Mouse (Mus musculus): ENCODE results near the gene Ahsg.
A peak's percentile ranks its signal among the peaks of the same experiment; 100 is the strongest.

Gene Ahsg

DNA sequence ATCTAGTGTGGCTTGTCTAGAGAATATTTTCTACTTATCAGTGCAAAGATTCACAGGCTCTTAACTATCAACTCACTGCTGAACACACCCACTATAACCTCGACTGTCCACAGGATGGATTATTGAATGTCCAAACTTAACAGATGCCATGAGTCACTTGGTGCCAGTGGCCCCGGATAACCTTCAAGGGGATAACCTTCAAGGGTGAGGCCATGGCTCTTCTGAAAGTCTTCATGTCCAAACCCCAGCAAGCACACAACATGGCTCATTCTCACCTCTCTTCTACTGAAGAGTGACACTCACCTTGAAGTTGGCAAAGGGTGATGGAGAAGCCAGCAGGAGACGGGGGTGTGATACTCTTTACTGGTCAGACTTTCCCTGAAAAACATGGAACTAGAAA is 4.4 kb upstream of the Ahsg start:
- DNase-seq (ENCODE audit: inconsistent age in 2 of 2, low spot score in 1 of 2) = peak; percentile 52 to 87

DNA sequence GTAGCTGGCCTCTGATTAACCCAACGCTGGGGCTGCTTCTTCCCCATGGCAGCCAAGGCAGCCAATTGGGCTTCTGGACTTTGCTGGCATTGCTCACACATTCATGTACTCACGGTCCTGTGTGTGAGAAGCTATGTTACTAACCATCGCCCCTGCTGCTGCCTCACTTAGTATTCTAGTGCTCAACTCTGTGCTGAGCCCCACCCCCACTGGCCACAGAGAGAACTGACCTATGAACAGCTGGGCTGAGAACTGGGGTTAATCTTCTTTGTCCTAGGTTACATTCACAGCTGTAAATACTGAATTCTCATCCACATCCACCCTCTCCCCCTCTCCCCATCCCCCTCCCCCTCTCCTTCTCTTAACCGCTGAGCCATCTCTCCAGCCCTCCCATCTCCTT is 2.2 kb upstream of the Ahsg start:
- DNase-seq (ENCODE audit: inconsistent age in 2 of 2, low spot score in 1 of 2) = no peak

DNA sequence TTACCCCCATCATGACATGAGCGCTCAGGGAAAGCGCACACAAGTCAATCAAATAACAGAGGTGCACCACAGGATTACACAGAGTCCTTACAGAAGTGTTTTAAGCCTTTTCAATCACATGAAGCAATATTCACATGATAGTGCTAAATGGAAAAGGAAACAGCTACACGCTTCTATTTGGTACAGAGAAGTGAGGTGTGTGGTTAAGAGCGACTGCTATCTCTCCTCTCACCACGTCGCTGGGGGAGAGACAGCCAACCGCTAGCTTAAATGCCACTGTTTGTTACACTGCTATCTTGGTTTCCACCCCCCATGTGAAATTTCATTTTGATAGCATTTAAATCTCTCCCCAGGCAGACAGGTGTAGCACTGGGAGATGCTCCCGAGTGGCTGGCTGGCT is 1.4 kb upstream of the Ahsg start:
- no peak for DNase-seq (ENCODE audit: inconsistent age in 2 of 2, low spot score in 1 of 2)

DNA sequence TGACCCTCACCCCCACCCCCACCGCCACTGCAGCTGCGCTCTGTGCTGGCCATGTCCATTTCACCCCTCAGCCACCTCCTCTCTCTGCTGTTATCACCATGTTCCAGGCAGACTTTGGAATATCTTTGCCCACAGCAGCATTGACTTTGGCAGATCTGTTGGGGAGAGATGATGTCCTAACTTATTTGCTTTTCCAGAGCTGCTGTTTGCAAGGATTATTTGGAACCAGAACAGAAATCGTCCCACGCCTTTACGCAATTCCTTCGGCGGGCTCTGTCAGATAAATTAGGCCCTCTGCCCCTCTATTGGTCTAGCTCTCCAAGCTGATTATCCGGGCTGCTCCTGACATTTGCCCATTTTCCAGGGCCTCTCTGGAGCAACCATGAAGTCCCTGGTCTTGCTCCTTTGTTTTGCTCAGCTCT is 667 bp downstream of the Ahsg start:
- DNase-seq (ENCODE audit: inconsistent age in 2 of 2, low spot score in 1 of 2) = no peak

DNA sequence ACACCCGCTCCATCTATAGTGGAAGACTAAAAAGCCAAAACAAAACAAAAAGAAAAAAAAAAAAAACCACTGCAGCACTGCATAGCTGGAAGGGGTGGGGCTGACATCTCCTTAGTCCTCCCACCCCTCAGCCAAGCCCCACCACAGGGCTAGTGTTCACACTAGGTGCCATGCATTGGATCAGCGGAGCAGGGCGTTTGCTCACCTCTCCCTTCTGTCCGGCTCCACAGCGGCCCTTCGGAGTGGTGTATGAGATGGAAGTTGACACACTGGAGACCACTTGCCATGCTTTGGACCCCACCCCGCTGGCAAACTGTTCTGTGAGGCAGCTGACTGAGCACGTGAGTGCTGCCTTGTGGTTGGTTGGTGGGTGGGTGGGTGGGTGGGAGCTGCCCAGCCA is 3.0 kb downstream of the Ahsg start:
- no peak for DNase-seq (ENCODE audit: inconsistent age in 2 of 2, low spot score in 1 of 2)

DNA sequence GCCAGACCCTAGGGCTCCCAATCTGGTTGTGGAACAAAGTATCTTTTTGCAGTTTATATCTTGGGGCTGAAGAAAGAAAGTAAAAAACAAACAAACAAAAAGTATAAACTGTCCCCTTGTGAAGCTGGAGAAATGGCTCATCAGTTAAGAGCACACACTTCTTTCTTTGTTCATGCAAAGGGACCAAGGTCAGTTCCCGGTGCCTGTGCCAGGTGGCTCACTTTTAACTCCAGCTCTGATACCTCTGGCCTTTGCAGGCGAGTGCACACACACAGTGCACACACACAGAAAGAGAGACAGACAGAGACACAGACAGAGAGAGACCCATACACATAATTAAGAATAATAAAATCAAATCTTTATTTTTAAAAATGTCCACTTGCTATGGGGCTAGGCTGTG is 5.5 kb downstream of the Ahsg start:
- peak; percentile 64 to 86 for DNase-seq (ENCODE audit: inconsistent age in 2 of 2, low spot score in 1 of 2)

DNA sequence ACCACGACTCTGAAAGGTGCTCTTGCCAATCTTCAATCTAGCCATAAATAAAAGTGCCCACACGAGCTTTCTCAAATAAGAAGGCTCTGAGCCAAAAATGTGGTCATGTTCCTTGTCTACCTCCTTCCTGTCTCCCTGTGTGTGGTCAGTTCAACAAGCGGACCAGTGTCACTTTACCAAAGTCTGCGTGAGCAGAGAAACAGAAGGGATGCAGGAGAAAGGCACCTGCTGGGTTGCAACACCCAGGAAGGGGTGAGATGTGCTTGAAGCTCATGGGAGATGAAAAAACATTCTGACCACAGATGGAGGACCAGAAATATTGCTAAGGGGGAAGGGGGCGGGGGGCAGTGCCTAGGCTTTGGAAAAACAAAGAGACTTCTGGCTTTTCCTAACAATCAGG is 8.3 kb downstream of the Ahsg start:
- no peak for DNase-seq (ENCODE audit: inconsistent age in 2 of 2, low spot score in 1 of 2)

DNA sequence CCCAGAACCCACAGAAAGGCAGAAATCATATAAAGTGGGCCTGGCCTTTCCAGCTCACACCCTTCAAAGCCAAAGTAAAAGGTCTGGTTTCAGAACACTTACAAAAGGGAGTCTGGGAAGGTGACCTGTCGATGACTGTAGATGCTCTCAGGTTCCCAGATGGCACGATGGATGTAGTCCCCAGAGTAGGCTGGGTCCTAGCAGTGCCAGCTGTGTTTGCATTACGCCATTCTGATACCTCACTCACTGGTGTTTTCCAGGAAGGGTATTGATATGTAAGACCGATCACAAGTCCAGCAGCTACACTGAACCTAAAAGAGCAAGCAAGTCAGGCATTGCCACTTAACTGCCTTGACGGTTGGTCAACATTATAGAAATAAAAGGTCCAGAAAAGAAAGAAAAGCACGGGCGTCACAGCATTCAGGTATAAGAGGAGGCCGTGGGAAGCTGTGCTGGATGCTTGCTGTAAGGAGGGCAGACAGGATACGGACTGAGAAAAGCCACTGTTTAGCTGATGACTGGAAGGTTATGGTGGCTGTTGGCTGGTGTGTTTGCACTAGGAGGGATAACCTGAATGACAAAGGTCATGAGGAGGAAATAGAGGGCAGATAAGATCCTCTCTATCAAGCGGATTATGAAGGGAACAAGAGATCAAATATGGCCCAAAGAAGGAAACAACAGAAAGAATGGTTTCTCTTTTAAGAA is 8.9 kb downstream of the Ahsg start:
- DNase-seq (ENCODE audit: inconsistent age in 2 of 2, low spot score in 1 of 2) = no peak

DNA sequence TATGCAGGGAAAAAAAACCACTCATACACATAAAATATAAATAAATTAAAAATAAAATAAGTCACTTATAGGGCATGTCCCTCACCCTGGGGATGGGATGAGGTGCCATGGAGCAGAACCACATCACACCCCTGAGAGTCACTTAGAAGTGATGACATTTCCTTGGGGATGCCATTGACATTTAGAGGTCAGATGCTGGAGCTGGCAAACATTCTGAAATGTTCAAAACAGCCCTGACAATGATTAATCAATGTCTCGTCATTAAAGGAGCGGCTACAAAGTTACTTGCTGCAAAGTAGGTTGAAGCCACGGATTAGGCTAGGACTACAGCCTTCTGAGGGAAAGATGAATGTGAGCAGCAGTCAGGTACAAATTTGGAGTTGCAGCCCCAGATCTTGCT is 10.2 kb downstream of the Ahsg start:
- DNase-seq (ENCODE audit: inconsistent age in 2 of 2, low spot score in 1 of 2) = peak in 1 of 2 experiments; percentile 79

DNA sequence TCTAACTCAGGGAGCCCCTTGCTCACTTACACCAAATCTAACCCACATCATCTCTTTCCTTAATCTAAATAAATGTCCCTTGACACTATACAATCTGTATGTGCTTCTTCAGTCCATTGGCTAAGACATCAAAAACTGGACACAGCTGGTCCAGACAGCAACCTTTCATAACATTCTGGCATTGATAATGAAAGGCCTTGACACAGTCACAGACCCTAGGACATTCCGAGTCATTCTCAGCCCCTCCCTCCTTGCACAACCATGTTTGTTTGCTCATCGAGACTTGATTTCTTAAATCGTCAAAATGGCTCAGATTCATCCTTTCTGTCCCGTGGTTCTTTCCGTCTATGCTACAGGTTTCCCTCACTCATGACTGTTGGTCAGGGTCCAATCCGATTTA is 18.2 kb downstream of the Ahsg start:
- DNase-seq (ENCODE audit: inconsistent age in 2 of 2, low spot score in 1 of 2) = peak in 1 of 2 experiments; percentile 61

DNA sequence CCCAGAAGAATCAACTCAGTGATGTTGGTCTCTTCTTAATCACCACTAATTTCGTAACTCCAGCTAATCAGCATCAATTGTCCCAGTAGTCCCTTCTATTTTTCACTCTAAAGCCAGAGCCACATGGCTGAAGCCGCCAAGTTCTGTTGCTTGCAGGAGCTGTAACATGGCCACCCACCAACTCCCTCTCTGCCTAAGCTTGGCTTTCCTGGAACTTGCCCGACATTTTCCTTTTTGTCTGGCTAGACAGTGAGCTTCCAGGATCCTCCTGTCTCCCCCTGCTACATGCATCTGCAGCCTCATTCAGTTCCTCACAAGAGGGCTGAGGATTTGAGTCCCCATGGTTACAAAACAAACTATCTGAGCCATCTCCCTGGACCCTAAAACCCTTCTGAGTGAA is 20.9 kb downstream of the Ahsg start:
- DNase-seq (ENCODE audit: inconsistent age in 2 of 2, low spot score in 1 of 2) = no peak

DNA sequence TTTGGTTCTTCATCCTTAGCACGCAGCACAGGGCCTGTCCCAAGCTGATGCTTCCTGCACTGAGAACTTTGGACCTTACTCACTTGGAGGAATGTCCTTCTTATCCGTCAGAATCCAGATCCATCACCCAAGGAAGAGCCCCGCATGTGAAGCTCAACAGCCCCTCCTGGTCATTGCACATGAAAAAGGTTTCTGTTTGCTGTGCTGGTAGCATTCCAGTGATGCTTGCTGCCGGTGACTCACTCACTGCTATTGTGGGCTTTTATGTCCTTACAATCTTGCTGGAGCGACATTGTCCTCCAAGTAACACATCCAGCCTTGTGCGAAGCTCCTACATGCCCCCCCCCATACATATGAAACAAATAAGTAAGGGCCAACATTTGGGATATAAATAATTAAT is 21.8 kb downstream of the Ahsg start:
- DNase-seq (ENCODE audit: inconsistent age in 2 of 2, low spot score in 1 of 2) = no peak

DNA sequence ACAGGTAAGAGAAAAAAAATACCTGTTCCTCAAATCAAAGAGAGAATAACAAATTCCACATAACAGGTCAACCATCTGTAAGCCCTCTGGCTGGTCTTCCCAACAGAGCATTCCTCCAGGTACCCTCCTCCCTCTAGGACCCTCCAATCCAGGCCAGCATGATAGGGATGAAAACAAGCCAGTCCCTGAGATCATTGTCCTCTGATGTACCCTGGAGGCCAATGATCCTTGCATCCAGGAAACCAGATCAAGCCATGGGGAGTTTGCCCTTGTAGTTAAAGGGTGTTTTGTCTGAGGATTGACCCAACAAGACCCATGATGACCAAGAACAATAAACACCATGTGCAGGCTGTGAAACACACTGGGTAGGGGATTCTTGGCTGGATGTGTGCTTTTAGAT is 23.2 kb downstream of the Ahsg start:
- no peak for DNase-seq (ENCODE audit: inconsistent age in 2 of 2, low spot score in 1 of 2)

DNA sequence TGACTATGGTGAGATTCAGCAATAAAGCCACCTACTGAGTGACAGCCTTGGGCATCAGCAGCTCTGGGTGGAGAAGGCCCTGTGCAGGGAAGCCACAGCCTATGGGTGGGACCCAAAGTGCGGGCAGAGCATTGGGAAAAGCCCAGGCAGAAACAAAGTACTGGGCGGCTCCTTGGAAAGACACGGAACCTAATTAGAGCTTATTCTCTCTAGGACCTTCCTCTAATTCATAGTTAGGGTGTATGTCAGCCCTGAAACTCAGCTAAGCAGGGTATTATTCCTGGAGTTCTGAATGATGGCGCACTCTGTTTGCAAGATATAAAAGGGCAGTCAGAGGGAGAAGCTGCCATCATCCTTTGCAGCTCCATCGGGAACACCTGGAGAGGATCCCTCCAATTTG is 27.0 kb downstream of the Ahsg start, which contains the start of gene Fetub:
Fetub (plus strand) TSS at position 301 of the 400 bp plus-strand sequence.
- DNase-seq (ENCODE audit: inconsistent age in 2 of 2, low spot score in 1 of 2) = no peak

DNA sequence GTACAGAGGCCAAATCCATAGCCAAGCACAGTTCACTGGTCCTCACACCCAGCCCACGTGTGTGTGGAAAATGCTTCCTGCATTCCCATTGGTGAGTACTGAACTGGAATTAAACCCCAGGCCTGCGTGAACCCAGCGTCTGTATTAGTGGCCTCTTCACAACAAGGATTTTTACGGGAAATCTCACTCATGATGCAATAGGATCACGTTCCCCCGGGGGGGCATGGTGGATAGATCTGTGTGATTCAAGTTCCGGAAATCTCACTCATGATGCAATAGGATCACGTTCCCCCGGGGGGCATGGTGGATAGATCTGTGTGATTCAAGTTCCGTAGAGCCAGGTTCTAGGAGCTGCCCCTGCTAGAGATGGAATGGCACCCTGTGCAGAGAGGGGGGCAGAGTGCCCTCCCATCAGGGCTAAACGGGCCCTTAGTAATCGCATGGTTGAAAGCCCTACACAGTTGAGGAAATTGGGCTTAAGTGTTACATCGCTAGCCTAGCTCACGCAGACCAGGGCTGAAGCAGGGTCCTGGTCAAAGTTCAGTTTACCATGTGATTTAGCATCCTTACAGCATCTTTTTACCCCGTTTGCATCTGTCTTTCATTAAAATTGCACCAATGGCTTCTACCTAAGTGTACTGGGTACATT is 27.7 kb downstream of the Ahsg start:
- no peak for DNase-seq (ENCODE audit: inconsistent age in 2 of 2, low spot score in 1 of 2)

DNA sequence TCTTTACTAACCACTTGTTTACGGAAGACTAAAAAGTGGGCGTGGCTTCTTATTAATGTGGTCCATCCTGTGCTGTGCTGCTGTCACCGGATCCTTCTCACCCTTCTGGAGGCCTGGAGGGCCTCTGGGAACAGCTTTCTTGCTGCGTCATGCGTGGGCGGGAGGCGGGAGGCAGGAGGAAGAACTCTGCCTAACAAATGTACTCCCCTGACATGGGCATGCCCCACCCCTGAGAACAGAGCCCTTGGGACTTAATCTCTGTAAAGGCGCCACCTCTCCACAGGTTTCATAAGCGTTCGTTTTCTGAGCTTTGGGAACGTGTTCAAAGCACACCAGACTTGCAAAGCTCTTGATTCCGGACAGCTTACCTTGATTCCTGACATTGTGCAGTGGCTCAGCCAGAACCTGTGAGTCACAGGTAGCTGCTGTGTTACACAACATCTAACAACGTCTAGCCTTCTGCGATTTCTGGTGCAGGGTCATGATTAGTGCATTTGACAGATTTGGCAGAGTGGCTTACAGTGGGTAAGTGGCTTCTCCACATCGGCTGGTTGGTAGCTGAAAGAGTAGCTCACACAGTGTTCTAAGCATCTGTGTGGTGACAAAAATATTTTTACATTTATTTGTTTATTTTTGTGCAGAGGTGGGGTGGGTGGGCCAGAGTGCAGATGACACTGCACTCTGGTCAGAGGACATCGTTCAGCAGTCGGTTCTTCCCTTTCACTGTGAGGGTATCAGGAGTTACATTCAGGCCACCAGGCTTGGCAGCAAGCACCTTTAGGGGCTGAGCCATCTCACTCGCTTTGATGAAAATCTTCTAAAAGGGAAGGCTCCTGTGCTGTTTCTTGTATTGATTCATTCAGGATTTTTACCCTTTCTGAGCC is 29.1 kb downstream of the Ahsg start:
- DNase-seq (ENCODE audit: inconsistent age in 2 of 2, low spot score in 1 of 2) = peak; percentile 54 to 78

DNA sequence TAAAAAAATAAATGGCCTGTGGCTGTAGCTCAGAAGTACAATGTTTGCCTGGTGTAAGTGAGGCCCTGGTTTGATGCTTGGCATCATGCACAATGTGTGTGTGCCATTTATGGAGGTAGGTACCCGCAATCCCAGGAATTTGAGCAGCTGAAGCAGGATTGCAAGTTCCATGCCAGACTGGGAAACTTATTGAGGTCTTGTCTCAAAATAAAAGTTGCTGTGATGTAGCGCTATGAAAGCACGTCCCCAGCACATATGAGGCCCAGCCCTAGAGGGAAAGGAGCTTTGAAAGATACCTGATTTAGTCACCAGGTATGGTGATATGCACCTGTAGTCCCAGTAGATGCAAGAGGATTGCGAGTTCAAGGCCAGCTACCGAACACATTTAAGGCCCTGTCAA is 30.7 kb downstream of the Ahsg start:
- no peak for DNase-seq (ENCODE audit: inconsistent age in 2 of 2, low spot score in 1 of 2)

DNA sequence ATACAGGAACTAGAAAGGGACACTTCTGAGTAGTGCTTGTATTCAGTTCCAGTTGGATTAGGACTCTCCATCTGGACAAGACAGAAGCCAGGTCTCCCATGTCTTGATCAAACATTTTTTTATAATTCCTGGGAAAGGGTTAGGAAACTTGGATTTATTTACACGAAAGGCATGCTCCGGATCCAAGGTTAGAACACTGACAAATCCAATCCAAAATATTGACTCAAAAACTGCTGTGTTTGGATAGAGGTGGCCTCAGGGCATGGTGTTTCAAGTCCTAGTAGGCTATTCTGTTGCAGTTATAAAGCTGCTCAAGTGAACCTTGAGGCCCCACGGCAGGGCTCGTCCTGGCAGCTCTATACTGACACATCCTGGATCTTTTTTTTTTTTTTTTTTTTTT is 31.4 kb downstream of the Ahsg start:
- no peak for DNase-seq (ENCODE audit: inconsistent age in 2 of 2, low spot score in 1 of 2)

DNA sequence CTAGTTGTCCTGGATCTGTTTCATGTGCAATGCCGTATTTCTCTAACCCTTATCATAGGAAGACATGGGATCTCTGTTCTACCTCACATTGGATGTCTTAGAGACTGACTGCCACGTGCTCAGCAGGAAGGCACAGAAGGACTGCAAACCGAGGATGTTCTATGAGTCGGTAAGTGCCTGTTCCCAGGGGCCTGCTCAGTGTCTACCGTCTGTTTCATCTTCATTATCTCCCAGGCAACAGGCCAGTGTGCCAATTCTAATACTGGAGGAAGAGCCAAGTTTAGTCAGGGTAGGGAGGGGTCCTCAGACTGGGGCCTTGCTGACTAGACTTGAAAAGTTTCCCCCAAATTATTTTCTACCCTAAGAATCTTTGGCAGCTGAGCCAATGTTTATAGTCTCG is 38.5 kb downstream of the Ahsg start:
- no peak for DNase-seq (ENCODE audit: inconsistent age in 2 of 2, low spot score in 1 of 2)

DNA sequence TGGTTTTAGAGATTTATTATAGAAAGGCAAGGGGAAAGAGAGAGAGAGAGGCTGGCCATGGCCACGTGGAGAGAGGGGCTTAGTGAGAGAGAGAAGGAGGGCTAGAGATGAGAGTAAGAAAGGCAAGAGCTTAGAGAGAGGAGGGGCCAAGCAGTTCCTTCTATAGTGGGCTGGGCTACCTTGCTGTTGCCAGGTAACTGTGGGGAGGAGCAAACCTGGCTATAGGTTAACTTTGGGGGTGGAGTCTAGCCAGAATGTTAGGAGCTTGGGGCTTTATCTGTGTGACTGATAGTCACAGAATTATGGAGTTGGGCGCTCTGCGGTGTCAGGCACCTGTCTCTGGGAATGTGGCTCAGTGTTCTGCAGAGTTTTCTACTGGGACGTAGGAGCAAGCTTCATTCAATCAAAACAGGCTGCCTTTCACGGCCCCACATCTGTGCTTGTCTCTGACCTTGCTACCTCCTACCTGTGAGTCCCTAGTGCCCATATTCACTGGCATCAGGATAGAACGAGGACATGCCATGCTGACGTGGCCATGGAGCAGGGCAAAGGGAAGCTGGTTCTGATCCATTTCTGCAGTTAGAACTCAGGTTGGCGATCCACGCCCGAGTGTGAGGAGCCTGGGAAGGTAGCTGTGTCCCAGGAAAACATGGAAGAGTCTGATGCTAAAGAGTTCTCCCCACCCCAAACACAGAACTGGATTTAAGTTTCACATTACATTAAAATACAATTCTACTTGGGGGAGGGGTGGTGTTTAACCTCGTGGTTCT is 40.5 kb downstream of the Ahsg start:
- DNase-seq (ENCODE audit: inconsistent age in 2 of 2, low spot score in 1 of 2) = no peak

DNA sequence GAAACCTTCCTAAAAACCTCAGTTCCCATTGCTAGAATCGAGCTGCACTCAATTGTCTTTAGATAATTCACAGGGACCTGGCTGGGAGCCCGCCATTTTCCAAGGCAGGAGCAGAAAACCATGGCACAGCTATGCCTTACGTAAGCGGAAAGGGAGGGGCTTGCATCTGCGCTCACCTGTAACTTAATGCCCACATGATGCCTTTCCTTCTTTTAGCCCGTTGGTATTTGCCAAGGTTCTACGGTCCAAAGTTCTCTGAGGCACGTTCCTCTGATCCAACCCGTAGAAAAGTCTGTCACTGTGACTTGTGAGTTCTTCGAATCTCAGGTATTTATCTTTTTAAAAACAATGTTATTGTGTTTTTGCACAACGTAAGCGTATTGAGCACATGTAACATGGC is 46.6 kb downstream of the Ahsg start:
- DNase-seq (ENCODE audit: inconsistent age in 2 of 2, low spot score in 1 of 2) = no peak

All from adrenal gland, adult (tissue).